Mouse (Mus musculus): Measurements from ENCODE around the gene Fam181b. TPM values are rescaled to one million over a fixed set of nuclear protein-coding genes. Genes with fewer than 3 reads are reported as not detected.

Fam181b gene
- polyA plus RNA-seq, 1 experiment from 2014 or later, result 46.6 TPM

DNA sequence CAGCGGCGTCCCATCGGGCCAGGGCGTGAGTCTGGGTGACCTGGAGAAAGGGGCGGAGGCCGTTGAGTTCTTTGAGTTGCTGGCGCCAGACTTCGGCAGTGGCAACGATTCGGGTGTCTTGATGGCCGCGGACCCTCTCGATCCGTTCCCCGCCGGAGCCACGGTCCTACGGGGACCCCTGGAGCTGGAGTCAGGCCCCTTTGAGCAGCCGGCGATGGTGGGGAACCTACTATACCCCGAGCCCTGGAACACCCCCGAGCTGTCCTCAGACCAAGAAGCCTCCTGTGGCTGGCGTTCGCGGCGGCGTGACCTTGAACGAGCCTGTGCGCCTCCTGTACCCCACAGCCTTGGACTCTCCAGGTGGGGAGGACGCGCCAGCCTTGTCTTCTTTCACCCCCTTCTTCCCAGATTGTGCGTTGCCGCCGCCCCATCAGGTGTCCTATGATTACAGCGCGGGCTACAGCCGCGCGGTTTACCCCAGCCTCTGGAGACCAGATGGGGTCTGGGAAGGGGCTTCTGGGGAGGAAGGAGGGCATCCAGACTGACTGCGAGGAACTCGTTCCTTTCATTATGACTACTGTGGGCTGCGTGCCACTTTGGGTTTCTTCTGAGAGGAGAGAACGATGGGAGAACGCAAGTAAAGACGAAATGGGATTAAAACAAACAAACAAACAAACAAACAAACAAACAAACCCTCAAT, 1.2 kb downstream of the Fam181b start:
- ATAC-seq (ENCODE audit: low FRiP score), result peak; percentile 21
- Histone ChIP-seq H3K4me1 (peaks cover 12% of the 10 kb centered on the region), H3K4me2 (replicated peaks) (peak overlapping the region; percentile 74), H3K27ac (peak overlapping the region; percentile 89), H3K27me3 (no peaks in the 10 kb centered on the region), H3K9ac (peak overlapping the region; percentile 88), H3K36me3 (no peaks in the 10 kb centered on the region), H3K4me3 (peak overlapping the region; percentile 81), H3K9me3 (replicated peaks) (no peaks in the 10 kb centered on the region)
- WGBS, result under 1% methylated on average over 45 of the region's 45 CpGs

DNA sequence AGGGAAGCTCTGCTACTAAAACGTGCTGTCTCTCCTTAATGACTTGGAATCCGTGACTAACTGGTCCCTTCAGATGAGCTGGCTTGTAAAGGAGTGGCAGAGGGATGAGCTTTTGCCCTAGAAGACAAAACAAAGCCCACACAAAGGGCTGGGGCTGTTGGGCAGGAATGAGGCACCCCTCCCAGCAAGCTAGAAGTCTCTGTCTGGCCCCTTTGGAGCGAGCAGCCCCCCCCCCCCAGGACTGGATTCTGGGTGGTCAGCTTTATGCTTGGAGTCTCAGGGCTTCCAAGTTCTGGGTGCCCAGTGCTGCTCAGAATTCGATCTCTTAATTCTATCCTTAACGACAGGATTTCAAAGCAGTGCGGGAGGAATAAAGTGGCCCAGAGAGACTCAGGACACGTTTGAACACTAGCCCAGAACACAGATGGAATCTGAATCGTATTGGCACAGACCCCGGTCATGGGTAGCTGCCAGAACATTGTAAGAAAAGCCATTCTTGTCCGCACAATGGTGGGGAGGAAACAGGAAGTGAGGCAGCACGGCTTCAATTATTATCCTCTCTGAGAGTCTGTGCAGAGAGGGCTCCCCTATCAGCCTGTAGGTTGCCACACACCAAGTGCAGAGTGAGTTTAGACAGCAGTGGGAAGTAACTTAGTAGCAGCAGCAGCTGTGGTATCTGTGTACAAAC, 13.8 kb downstream of the Fam181b start:
- Histone ChIP-seq H3K9ac (0 out of 2 replicates have a peak overlapping the region, but pooled peaks have one; percentile 9), H3K27ac (peak overlapping the region; percentile 42), H3K4me2 (replicated peaks) (peak overlapping the region; percentile 45), H3K36me3 (no peaks in the 10 kb centered on the region), H3K4me1 (peaks cover 19% of the 10 kb centered on the region), H3K4me3 (0 out of 2 replicates have a peak overlapping the region, but pooled peaks have one; percentile 1), H3K27me3 (no peaks in the 10 kb centered on the region), H3K9me3 (replicated peaks) (no peaks in the 10 kb centered on the region)
- WGBS, result 7% methylated on average over 11 of the region's 11 CpGs
- ATAC-seq (ENCODE audit: low FRiP score), result peak; percentile 84

DNA sequence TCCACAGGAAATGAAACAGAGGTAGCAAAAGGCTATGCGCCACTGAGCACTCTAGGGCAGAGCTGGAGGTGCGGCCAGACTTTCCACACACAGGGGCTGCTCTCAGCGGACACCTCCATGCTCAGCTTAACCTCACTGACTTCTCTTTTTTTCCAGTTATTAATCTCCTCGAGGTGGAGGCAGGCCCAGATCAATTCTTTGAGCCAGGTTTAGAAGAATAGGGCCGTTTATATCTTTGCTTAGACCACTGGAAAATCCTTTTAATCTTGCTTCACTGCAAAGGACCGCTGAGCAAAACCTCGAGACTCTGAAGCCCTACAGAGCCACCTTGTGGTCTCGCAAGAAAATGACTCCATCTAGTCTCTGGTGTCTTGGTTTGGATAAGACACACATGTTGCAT, 15.8 kb downstream of the Fam181b start:
- Histone ChIP-seq H3K27me3 (no peaks in the 10 kb centered on the region), H3K9me3 (replicated peaks) (no peaks in the 10 kb centered on the region), H3K4me2 (replicated peaks) (peak overlapping the region; percentile 50), H3K36me3 (no peaks in the 10 kb centered on the region), H3K27ac (no peak overlapping the region), H3K9ac (peak overlapping the region; percentile 27; the same call in 1 of the 2 replicates), H3K4me3 (0 out of 2 replicates have a peak overlapping the region, but pooled peaks have one; percentile 15), H3K4me1 (peaks cover 19% of the 10 kb centered on the region)
- WGBS, result 4% methylated on average over 8 of the region's 8 CpGs
- peak; percentile 74; the same call in 1 of the 2 replicates for ATAC-seq (ENCODE audit: low FRiP score)

DNA sequence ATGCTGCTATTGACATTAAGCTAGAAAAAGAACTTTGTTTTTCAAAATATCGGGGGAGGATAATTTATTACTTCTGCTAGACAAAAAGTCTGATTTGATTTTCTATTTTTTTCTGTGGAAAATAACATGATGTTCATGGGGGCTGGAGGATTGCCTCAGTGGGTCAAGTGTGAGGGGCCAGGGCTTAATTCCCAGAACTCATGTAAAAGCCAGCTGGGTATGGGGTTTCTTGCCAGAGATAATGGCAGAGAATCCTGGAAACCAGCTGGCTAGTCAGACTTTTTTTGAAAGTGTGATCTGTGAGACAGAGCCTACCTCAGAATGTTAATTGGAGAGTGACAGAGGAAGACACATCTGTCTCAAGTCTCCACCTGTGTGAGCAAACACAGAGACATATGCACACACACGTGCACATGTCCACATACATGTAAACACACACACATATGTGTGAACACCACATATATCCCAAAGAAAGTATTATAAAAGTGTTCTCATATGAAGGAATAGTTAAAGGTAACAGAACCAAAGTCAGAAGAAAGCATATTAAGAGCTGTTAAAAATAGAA, 25.2 kb downstream of the Fam181b start:
- no peaks in the 10 kb centered on the region for H3K9me3 ChIP-seq (replicated peaks)
- no peak overlapping the region for H3K4me3 ChIP-seq
- no peak for ATAC-seq (ENCODE audit: low FRiP score)
- H3K36me3 ChIP-seq, result no peaks in the 10 kb centered on the region
- H3K9ac ChIP-seq, result no peak overlapping the region
- no peaks in the 10 kb centered on the region for H3K4me1 ChIP-seq
- H3K27me3 ChIP-seq, result no peaks in the 10 kb centered on the region
- no peak overlapping the region for H3K27ac ChIP-seq
- no peak overlapping the region for H3K4me2 ChIP-seq (replicated peaks)
- WGBS, result 95% methylated on average over 2 of the region's 2 CpGs

DNA sequence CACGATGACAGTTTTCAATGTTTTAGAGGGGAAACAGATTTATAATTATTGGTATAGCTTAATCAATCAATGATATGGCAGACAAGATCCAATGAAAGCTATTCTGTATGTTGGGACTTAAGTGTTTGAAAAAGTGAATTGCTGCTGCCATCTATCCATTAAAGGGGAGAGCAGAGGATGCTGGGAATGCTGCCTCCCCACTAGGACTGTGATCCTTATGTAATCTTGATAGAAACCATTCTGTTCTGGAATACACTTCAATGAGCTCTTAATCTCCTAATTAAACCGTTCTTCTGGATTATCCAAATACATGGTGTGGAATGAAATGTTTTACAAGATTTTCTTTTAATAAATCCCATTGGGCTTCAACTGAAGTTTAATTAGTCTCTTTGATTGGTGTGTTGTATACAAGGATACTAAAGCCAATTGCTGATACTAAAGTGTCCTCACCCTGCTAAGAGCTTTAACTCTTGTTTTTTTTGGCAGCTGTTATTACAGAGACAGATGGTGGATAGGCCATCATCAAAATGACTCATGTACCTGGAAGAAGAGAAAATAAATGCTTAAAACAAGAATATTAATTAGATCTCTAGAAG, 30.8 kb downstream of the Fam181b start:
- Histone ChIP-seq H3K9ac (no peak overlapping the region), H3K9me3 (replicated peaks) (no peaks in the 10 kb centered on the region), H3K27me3 (no peaks in the 10 kb centered on the region), H3K4me1 (no peaks in the 10 kb centered on the region), H3K4me2 (replicated peaks) (no peak overlapping the region), H3K36me3 (no peaks in the 10 kb centered on the region), H3K4me3 (no peak overlapping the region), H3K27ac (no peak overlapping the region)
- WGBS, result 83% methylated on average over 2 of the region's 2 CpGs
- ATAC-seq (ENCODE audit: low FRiP score), result no peak

DNA sequence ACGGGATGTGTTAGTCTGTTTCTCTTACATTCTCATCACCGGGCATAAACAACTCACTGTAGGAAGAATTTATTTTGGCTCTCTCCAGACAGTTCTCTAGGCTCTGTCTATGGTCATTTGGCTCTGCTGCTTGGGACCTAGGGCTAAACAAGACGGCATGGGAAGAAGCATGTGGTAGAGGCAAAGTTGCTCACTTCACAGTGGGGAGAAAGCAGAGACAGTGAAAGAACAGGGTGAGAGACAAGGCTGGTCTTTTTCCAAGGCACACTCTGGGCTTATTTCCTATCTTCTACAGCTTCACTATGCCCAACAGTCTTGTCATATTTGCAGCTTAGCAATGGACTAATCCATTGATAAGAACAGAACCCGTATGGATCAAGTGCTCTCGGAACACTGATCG, 31.4 kb downstream of the Fam181b start:
- H3K9ac ChIP-seq, result no peak overlapping the region
- H3K4me1 ChIP-seq, result no peaks in the 10 kb centered on the region
- no peaks in the 10 kb centered on the region for H3K9me3 ChIP-seq (replicated peaks)
- 89% methylated on average over 6 of the region's 6 CpGs for WGBS
- ATAC-seq (ENCODE audit: low FRiP score), result no peak
- no peaks in the 10 kb centered on the region for H3K36me3 ChIP-seq
- no peak overlapping the region for H3K4me2 ChIP-seq (replicated peaks)
- no peak overlapping the region for H3K27ac ChIP-seq
- no peak overlapping the region for H3K4me3 ChIP-seq
- H3K27me3 ChIP-seq, result no peaks in the 10 kb centered on the region

DNA sequence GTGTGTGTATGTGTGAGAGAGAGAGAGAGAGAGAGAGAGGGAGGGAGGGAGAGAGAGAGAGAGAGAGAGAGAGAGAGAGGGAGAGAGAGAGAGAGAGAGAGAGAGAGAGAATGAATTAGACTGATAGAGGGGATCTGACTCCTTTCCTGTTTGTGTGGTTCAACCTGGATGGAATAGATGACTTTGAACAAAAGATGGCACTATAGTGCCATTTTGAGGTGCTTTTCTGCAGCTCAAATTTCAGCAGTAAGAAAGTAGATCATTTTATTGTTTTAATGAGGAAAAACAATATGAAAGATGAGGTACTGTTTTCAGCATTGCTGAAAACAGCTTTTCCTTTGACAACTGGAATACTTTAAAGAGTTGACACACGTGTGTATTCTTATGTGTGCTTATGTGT, 37.9 kb downstream of the Fam181b start:
- WGBS, result 62% methylated on average over 1 of the region's 1 CpGs
- no peak overlapping the region for H3K4me2 ChIP-seq (replicated peaks)
- H3K9me3 ChIP-seq (replicated peaks), result no peaks in the 10 kb centered on the region
- H3K36me3 ChIP-seq, result no peaks in the 10 kb centered on the region
- no peak overlapping the region for H3K27ac ChIP-seq
- H3K4me3 ChIP-seq, result no peak overlapping the region
- no peaks in the 10 kb centered on the region for H3K27me3 ChIP-seq
- H3K4me1 ChIP-seq, result no peaks in the 10 kb centered on the region
- no peak for ATAC-seq (ENCODE audit: low FRiP score)
- H3K9ac ChIP-seq, result no peak overlapping the region

DNA sequence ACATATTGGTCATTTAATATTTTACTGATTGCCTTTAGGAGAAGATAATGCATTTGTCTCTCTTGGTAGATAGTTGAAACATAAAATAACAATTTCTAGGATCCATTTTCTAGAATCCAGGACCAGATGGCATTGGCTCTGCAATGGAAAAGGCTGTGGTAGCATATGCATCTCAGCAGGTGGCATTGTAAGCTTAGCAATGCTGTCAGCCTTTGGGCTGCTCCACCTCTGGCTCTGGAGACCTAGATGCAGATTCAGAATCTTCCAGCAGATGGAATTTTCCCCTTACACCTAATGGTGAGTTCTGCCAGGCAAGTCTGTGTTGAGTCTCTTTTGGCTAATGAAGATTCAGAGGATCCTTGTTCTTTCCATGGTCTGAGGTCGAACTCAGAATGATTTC, 44.3 kb downstream of the Fam181b start:
- H3K27me3 ChIP-seq, result no peaks in the 10 kb centered on the region
- H3K36me3 ChIP-seq, result no peaks in the 10 kb centered on the region
- 88% methylated on average over 1 of the region's 1 CpGs for WGBS
- no peak overlapping the region for H3K4me3 ChIP-seq
- H3K9me3 ChIP-seq (replicated peaks), result no peaks in the 10 kb centered on the region
- no peaks in the 10 kb centered on the region for H3K4me1 ChIP-seq
- no peak for ATAC-seq (ENCODE audit: low FRiP score)
- no peak overlapping the region for H3K4me2 ChIP-seq (replicated peaks)
- H3K9ac ChIP-seq, result no peak overlapping the region
- H3K27ac ChIP-seq, result no peak overlapping the region

Other genes starting within 250 kb of the Fam181b start
- 13.3 and 13.5 TPM in 2 replicates for gene Ddias, start 205.6 kb upstream of the Fam181b start, polyA plus RNA-seq (2016; fragmentation: Nextera tagmentation; extraction: Ambion mirVana)
- gene Prcp, start 205.4 kb upstream of the Fam181b start, polyA plus RNA-seq (2016; fragmentation: Nextera tagmentation; extraction: Ambion mirVana), result 23.2 and 24.7 TPM in 2 replicates